Mouse (Mus musculus) layer of hippocampus, adult 2 months (tissue): Measurements from ENCODE around the gene Resf1. TPM values are rescaled to one million over a fixed set of nuclear protein-coding genes. Genes with fewer than 3 reads are reported as not detected.
A peak's percentile ranks its signal among the peaks of the same experiment; 100 is the strongest.
"Not testable (repeated sequence)": the region's sequence is repeated elsewhere in the genome, so short reads cannot be mapped to it uniquely, and the experiment has no call there.

Experiments
- DNase-seq, 2 experiments: peaks; one replicate each; pipeline ENCODE4 v3.0.0; 2022; ENCODE audit warnings: low spot score in 2 of 2
- H3K27ac ChIP-seq: fragments of 200-600 bp; 2 replicates; pipeline ENCODE4 v1.8.1; 2022
- H3K4me3 ChIP-seq: fragments of 200-600 bp; 2 replicates; pipeline ENCODE4 v1.8.1; 2022; ENCODE audit warnings: mild to moderate bottlenecking
- CTCF ChIP-seq: fragments of 200-600 bp; conservative IDR thresholded peaks from 2 replicates; pipeline ENCODE4 v1.8.1; 2022; ENCODE audit warnings: antibody characterized with exemption, mild to moderate bottlenecking, moderate library complexity
- long read RNA-seq, 2 experiments: library from polyadenylated mRNA; stranded (forward); transcript quantifications; one replicate each; pipeline ENCODE4 v2.0.0; 2021; ENCODE audit warnings: borderline mapping rate in 2 of 2
- total RNA-seq, 2 experiments: library from RNA; stranded (reverse); gene quantifications; 2 replicates each; pipeline ENCODE4 v1.2.3; 2021

Resf1 gene
- 10 to 100 TPM; 19.2 to 21.2 TPM for total RNA-seq
- long read RNA-seq, experiment 1, partial matches to known transcripts: 1 of 2 reads
- long read RNA-seq, experiment 1, other reads (novel, unspliced or antisense): 1 of 2 reads
- long read RNA-seq, experiment 2, partial matches to known transcripts: 1 of 1 reads
- long read RNA-seq, experiment 2, other reads (novel, unspliced or antisense): 0 of 1 reads

- peak within 1 kb of the TSS; percentile 98 for H3K27ac ChIP-seq
- TF ChIP-seq CTCF: no peak; the same call in 1 of the 2 replicates
- DNase-seq: peak; percentile 86 to 89
- peak within 1 kb of the TSS; percentile 99 for H3K4me3 ChIP-seq
Measured at GRCm38 (mm10) chr6:149308956-149309932, at the start of gene Resf1. Gene Resf1, plus strand, starts transcription at chr6:149309414.

DNA sequence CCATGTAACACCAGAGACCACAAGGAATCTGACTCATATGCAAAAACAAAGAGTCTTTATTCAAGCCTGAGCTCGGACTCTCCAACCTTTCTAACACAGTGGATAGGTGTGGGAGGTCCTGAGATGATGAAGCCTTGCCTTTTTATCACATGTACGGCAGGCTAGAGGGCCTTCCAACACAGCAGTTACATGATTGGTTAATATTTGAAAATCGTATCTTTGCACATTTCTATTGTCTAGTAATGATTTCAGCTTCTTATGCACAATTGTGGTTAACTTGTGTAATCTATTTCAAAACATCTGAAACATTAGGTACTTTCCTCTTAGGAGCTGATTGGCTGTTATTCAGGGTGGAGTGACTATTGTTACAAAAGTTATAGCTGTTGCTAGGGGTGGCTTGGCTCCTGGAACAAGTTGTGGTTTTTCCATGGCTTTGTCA lies 48.4 kb upstream of the Resf1 start:
- no peak for TF ChIP-seq CTCF
- no peak overlapping the region for H3K4me3 ChIP-seq
- no peak for DNase-seq
- no peak overlapping the region for H3K27ac ChIP-seq

DNA sequence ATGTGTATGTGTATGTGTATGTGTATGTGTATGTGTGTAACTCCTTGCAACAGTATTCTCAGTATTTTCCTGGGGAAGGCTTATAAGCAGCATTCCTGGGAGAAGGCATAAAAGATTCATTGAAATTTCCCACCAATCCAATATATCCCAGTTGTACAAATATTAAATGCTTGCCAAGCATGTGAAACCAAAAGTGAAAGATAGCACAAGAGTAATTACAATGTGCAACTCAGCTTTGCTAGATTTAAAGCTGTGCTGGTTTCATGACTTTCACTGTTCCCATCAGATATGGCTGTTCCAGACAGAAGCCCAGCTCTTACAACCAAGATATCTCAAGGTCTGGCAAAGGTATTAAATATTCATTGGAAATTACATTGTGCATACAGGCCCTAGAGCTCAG lies 41.3 kb upstream of the Resf1 start:
- H3K4me3 ChIP-seq: no peak overlapping the region
- DNase-seq: no peak
- no peak overlapping the region for H3K27ac ChIP-seq
- TF ChIP-seq CTCF: no peak

DNA sequence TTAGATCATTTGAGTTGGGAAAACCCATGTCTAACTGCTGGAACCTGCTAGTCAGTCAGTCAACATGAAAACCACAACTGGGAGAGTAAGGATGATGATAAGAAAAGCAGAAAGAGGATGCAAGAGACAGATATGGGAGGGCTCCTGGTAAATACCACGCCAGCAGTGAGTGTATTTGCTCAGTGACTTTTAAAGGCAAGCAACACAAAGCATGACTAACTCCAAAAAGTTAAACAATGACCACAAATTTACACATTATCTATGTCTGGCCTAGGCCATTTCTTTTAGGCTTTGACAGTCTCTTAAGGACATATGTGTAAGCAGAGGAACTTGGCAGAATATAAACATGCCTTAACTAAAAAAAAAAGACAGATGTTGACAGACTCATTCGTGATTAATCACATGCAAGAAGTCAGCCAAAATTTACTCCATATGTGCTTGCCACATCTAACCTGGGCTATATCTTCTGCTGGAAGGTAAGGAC lies 30.9 kb upstream of the Resf1 start:
- TF ChIP-seq CTCF: no peak
- no peak overlapping the region for H3K27ac ChIP-seq
- H3K4me3 ChIP-seq: no peak overlapping the region
- DNase-seq: no peak

GRCm38 (mm10) chr6:149278866-149279265 lies 30.3 kb upstream of the Resf1 start:
- no peak for TF ChIP-seq CTCF
- no peak for DNase-seq
- H3K4me3 ChIP-seq: no peak overlapping the region
- H3K27ac ChIP-seq: no peak overlapping the region

DNA sequence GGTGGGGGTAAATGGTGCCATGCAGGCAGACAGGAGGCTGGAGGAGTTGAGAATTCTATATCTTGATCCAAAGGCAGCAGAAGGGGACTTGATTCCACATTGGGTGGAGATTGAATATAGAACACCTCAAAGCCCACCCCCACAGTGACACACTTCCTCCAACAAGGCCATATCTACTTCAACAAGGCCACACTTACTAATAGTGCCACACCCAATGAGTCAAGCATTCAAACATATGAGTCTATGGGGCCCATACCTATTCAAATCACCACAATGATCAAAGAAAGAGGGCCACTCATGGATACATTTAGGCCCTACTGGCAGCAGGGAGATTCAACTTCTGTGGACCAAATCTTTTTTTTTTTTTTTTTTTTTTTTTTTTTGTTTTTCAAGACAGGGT lies 28.7 kb upstream of the Resf1 start:
- no peak for DNase-seq
- no peak overlapping the region for H3K4me3 ChIP-seq
- TF ChIP-seq CTCF: no peak
- no peak overlapping the region for H3K27ac ChIP-seq

- not testable (repeated sequence) for H3K4me3 ChIP-seq, H3K27ac ChIP-seq, DNase-seq
Measured at GRCm38 (mm10) chr6:149288190-149288589, 21.0 kb upstream of the Resf1 start.

DNA sequence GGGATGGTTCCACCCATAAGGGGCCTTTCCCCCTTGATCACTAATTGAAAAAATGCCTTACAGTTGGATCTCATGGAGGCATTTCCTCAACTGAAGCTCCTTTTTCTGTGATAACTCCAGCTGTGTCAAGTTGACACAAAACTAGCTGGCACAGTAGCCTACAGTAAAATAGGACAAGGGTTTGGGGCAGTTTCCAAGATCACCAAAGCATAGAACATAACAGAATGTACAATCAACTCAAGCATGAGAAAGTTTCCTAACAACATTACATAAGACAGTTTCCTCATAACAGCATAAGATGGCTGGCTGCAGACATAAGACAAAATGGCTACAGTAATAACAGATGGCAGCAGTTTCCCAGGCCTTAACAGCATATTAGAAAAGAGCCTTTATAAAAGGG lies 6.0 kb upstream of the Resf1 start:
- H3K27ac ChIP-seq, H3K4me3 ChIP-seq, DNase-seq: not testable (repeated sequence)

- Histone ChIP-seq H3K4me3 (no peak overlapping the region), H3K27ac (no peak overlapping the region)
- TF ChIP-seq CTCF: no peak
- no peak for DNase-seq
Measured at GRCm38 (mm10) chr6:149307092-149307491, 2.1 kb upstream of the Resf1 start.

GRCm38 (mm10) chr6:149307801-149308200 lies 1.4 kb upstream of the Resf1 start:
- H3K27ac ChIP-seq: no peak overlapping the region
- TF ChIP-seq CTCF: no peak
- no peak overlapping the region for H3K4me3 ChIP-seq
- DNase-seq: no peak

DNA sequence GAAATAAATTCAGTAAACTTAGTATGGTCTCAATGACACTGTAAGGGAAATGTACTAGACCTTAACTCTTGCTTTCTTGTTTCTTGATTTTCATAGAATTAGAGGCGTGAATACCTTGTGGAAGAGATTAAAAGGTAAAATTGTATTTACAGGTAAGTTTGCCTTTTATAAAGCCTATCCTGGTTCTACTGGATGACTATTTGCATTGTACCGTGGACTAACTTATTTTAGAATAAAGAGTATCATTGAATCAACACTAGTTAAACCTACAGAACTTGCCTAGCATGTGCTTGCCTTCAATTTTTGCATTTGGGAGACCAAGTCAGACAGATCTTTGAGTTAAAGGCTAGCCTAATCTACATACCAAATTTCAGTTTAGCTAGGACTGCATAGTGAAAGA lies 1.0 kb downstream of the Resf1 start:
- no peak for TF ChIP-seq CTCF
- Histone ChIP-seq H3K4me3 (peak overlapping the region; percentile 99), H3K27ac (peak overlapping the region; percentile 98; the same call in 1 of the 2 replicates)
- DNase-seq: no peak

DNA sequence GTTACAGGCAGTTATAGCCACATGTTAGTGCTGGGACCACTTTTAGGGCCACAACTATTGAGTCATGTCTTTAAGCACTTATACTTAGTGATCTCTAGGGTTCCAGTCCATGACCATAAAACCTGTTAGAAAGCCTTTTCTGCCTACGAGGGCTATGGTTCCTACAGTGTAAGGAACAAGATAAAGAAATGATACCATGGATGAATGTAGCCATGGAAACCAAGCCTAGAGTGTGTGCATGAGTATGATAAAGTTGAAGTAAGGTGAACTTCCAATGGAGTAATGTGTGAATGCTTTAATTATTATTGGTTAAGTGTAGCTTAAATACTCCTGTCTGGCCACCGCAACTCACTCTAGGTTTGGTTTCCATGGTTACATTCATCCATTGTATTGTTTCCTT lies 1.8 kb downstream of the Resf1 start:
- DNase-seq: no peak
- no peak for TF ChIP-seq CTCF
- no peak overlapping the region; the same call in 1 of the 2 replicates for H3K4me3 ChIP-seq
- H3K27ac ChIP-seq: no peak overlapping the region

DNA sequence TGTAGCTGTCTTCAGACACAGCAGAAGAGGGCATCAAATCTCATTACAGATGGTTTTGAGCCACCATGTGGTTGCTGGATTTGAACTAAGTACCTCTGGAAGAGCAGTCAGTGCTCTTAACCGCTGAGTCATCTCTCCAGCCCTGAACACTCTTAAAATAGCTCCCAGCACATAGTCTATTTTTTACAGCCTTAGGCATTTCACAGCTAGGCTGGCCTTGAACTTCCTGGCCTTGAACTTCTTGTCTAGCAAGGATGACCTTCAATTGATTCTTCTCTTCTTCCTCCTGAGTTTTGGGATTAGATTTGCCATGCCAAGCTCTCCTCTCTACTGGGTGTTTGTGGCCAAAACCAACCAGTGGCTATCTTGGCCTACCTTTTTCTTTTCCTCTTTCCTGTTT lies 2.6 kb downstream of the Resf1 start:
- no peak overlapping the region for H3K4me3 ChIP-seq
- no peak overlapping the region for H3K27ac ChIP-seq
- DNase-seq: no peak
- no peak for TF ChIP-seq CTCF

- no peak for DNase-seq
- H3K4me3 ChIP-seq: no peak overlapping the region
- TF ChIP-seq CTCF: no peak
- no peak overlapping the region for H3K27ac ChIP-seq
Measured at GRCm38 (mm10) chr6:149312221-149312620, 3.0 kb downstream of the Resf1 start.
